Mouse (Mus musculus) left cerebral cortex, adult 18-20 months (tissue): ENCODE measurements around the gene Prdm16. TPM values are rescaled to one million over a fixed set of nuclear protein-coding genes. Genes with fewer than 3 reads are reported as not detected.

Experiments used
- DNase-seq, 2 experiments: peaks; one replicate each; pipeline ENCODE4 v3.0.0; 2021 to 2022; ENCODE audit warnings: low spot score in 2 of 2, mixed read lengths in 1 of 2
- total RNA-seq, 2 experiments: library from RNA; stranded (reverse); gene quantifications; 2 replicates each; pipeline ENCODE4 v1.2.3; 2021

Prdm16 gene
- total RNA-seq, 2 experiments from 2014 or later: 8.3 to 8.8 TPM

GRCm38 (mm10) chr4:154640443-154641295 is 4.0 kb upstream of the Prdm16 start:
- no peak for DNase-seq

DNA sequence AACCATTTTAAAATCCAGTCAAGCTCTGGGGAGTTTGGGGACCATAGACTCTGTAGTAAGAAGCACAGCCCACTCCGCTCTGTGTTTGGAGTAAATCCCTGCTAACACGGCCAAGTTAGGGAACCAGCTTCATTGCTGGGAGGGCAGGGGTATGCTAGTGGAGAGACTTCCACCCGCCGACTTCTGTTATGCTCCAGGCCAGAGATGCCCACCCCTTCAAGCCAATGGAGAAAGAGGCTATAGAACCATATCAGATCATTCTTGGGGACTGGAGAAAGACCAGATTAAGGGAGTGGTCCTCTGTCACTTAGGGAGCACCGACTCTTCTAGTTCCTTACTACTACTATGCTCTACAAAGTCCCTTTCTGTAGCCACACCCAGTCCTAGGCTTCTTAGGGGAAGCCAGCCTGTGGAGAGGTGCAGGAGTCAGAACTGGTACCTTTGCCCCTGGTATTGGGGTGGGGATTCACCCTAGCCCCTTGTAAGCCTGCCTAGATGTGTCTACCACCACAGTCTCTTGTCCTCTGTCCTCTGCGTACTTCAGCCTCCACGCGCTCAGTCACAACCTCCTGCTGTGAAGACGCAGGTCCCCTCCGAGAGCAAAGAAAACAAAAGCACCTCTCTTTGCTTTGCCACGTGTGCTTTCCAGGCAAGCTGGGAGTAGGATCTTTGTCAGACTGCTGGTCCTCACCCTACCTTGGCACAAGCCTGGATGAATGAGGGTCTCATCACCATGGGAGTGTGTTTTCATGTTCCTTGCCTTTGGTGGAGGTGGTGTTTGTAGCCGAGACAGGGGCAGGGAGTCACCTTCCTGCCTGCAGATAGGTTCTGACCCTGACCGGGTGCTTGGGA is 3.1 kb upstream of the Prdm16 start:
- DNase-seq: no peak

GRCm38 (mm10) chr4:154639126-154639525 is 2.5 kb upstream of the Prdm16 start:
- DNase-seq: no peak

GRCm38 (mm10) chr4:154638320-154638886 is 1.7 kb upstream of the Prdm16 start:
- no peak for DNase-seq

DNA sequence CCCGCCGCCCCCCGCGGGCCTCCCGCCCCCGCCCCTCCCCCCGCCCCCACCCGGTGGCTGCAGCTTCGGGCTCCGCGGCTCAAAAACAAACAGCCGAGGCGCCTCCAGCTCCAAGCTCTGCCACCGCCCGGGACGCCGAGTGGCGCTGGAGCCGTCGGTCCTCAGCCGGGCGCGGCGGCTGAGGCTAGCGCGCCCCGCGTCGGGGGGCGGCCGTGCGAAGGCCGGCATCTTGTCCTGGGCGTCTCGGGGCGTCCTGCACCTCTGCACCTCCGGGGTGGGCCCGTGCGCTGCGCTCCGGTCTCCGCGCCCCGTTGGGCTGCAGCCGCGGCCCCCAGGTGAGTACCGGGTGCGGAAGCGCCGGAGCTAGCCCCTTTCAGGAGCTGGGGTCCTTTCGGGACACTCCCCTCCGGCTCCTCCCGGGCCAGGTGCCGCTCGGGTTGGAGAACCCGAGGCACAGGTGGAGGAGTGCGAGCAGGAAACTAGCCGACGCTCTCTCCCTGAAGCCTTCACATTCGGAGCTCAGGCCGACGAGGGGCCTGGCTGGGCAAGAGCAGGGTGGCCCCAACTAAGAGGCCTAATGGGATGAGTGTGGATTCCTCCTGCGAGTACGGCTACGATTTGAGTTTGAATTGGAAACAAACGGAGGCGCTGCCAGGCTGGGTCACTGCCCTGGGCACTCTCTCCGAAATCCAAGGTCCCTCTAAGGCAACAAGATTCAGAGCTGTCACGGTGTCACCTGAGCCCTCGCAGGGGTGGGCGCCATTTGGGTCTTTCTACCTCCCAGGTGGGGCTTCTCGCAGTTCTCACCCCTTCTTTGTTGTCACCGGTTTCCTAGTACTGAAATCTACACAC is 1.0 kb upstream of the Prdm16 start:
- no peak for DNase-seq

- no peak for DNase-seq
Observed at GRCm38 (mm10) chr4:154636053-154636433, 630 bp downstream of the Prdm16 start.

GRCm38 (mm10) chr4:154635241-154636052 is 1.2 kb downstream of the Prdm16 start:
- no peak for DNase-seq

- DNase-seq: no peak
Observed at GRCm38 (mm10) chr4:154634470-154635240, 2.0 kb downstream of the Prdm16 start.

DNA sequence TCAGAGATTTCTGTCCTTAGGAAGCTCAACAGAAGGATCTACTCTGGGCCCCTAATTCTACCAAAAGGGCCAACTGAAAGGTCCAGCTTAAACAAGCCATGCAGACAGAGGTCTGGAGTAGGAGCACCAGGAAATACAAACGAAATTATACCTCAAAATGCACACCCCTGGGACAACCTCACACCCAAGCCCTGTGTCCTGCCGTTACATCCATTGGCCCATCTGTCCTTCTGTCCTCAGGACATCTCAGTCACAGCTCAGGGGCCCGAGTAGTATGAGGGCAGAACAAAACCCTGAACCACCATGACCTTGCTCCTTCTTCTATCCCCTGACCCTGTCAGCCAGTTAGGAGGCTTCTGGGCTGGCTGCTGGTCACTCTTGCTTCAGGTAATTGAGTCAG is 2.7 kb downstream of the Prdm16 start:
- no peak for DNase-seq

GRCm38 (mm10) chr4:154632800-154633764 is 3.6 kb downstream of the Prdm16 start:
- no peak for DNase-seq

DNA sequence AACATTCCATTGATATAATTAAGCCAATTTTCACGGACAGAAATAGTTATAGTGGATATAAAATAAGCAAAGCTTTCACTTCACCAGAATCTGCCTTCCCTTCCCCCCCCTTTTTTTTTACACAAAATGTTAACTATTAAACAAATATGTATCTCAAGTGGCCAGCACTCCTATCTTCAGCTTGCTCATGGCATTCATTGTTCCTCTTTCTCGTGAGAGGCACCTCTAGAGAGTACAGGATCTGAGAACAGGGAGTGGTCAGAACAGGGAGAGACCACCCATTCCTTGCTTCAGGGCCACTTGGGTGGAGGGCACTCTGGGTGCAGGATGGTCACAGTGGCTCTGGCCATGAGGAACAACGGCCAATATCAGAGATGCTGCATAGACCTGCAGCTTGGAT is 5.9 kb downstream of the Prdm16 start:
- no peak for DNase-seq

- DNase-seq: no peak
Observed at GRCm38 (mm10) chr4:154627419-154628142, 9.1 kb downstream of the Prdm16 start.

DNA sequence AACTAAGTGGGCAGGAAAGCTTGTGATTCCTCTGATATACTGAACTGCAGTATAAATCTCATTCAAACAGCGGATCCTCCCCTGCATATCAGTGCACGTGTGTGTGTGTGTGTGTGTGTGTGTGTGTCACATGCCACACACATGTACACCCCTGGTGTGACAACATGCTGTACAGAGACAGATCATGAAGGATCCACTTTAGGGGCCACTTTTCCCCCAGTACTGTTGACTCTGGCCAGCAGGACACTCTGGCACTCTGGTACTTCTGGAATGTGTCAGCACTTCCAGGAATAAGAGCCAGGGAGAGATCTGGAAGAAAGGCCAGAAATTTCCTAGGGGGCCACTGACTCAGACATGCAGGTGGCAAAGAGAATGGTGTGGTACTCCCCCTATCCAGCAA is 10.4 kb downstream of the Prdm16 start:
- DNase-seq: no peak

GRCm38 (mm10) chr4:154625710-154626109 is 11.0 kb downstream of the Prdm16 start:
- no peak for DNase-seq

DNA sequence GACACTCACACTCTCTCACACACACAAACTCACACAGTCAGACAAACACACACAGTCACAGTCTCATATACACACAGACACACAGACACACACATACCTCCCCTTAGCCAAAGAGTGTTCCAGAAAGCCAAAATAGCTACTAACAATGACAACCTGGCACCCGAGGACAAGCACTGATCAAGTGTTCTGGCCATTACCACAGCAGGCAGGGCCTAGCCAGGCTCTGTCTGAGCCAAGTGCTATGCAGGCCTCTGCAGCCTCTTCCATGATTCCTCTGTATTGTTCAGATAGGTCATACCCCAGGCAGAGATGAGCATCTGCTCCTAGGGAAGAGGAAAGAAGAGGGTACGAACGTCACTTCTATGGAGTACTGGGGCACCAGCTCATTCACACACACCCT is 13.4 kb downstream of the Prdm16 start:
- DNase-seq: no peak

GRCm38 (mm10) chr4:154622521-154622920 is 14.2 kb downstream of the Prdm16 start:
- DNase-seq: no peak

- no peak for DNase-seq
Observed at GRCm38 (mm10) chr4:154611167-154611566, 25.5 kb downstream of the Prdm16 start.
